Mouse (Mus musculus): ENCODE results near the gene Mical3. TPM values are rescaled to one million over a fixed set of nuclear protein-coding genes. Genes with fewer than 3 reads are reported as not detected.

The Mical3 gene
- polyA plus RNA-seq, 1 experiment: 57.5 TPM

- TF ChIP-seq POLR2A (IDR thresholded peaks at IDR 0.05; ENCODE audit: borderline replicate concordance, extremely low read depth, insufficient read depth, insufficient read length, poor library complexity, severe bottlenecking) (no peak), CTCF (IDR thresholded peaks at IDR 0.05; ENCODE audit: borderline replicate concordance, extremely low read depth, insufficient read depth, insufficient read length) (no peak)
- peak; percentile 45 for DNase-seq (ENCODE audit: low read depth)
Measured at GRCm38 (mm10) chr6:121026866-121027265, 103.9 kb downstream of the Mical3 start.

GRCm38 (mm10) chr6:121026019-121026584, 104.7 kb downstream of the Mical3 start:
- DNase-seq (ENCODE audit: low read depth): no peak
- TF ChIP-seq CTCF (IDR thresholded peaks at IDR 0.05; ENCODE audit: borderline replicate concordance, extremely low read depth, insufficient read depth, insufficient read length): no peak
- no peak for TF ChIP-seq POLR2A (IDR thresholded peaks at IDR 0.05; ENCODE audit: borderline replicate concordance, extremely low read depth, insufficient read depth, insufficient read length, poor library complexity, severe bottlenecking)

GRCm38 (mm10) chr6:121018147-121018546, 112.7 kb downstream of the Mical3 start:
- no peak for DNase-seq (ENCODE audit: low read depth)
- TF ChIP-seq POLR2A (IDR thresholded peaks at IDR 0.05; ENCODE audit: borderline replicate concordance, extremely low read depth, insufficient read depth, insufficient read length, poor library complexity, severe bottlenecking) (no peak), CTCF (IDR thresholded peaks at IDR 0.05; ENCODE audit: borderline replicate concordance, extremely low read depth, insufficient read depth, insufficient read length) (no peak)

- TF ChIP-seq CTCF (IDR thresholded peaks at IDR 0.05; ENCODE audit: borderline replicate concordance, extremely low read depth, insufficient read depth, insufficient read length): no peak
- no peak for TF ChIP-seq POLR2A (IDR thresholded peaks at IDR 0.05; ENCODE audit: borderline replicate concordance, extremely low read depth, insufficient read depth, insufficient read length, poor library complexity, severe bottlenecking)
- DNase-seq (ENCODE audit: low read depth): no peak
Measured at GRCm38 (mm10) chr6:121017436-121018031, 113.3 kb downstream of the Mical3 start.

GRCm38 (mm10) chr6:121016097-121016496, 114.7 kb downstream of the Mical3 start:
- DNase-seq (ENCODE audit: low read depth): no peak
- TF ChIP-seq POLR2A (IDR thresholded peaks at IDR 0.05; ENCODE audit: borderline replicate concordance, extremely low read depth, insufficient read depth, insufficient read length, poor library complexity, severe bottlenecking) (no peak), CTCF (IDR thresholded peaks at IDR 0.05; ENCODE audit: borderline replicate concordance, extremely low read depth, insufficient read depth, insufficient read length) (no peak)

- no peak for TF ChIP-seq CTCF (IDR thresholded peaks at IDR 0.05; ENCODE audit: borderline replicate concordance, extremely low read depth, insufficient read depth, insufficient read length)
- TF ChIP-seq POLR2A (IDR thresholded peaks at IDR 0.05; ENCODE audit: borderline replicate concordance, extremely low read depth, insufficient read depth, insufficient read length, poor library complexity, severe bottlenecking): no peak
- DNase-seq (ENCODE audit: low read depth): no peak
Measured at GRCm38 (mm10) chr6:121014339-121014738, 116.5 kb downstream of the Mical3 start.

GRCm38 (mm10) chr6:121013750-121014149, 117.0 kb downstream of the Mical3 start:
- no peak for TF ChIP-seq POLR2A (IDR thresholded peaks at IDR 0.05; ENCODE audit: borderline replicate concordance, extremely low read depth, insufficient read depth, insufficient read length, poor library complexity, severe bottlenecking)
- TF ChIP-seq CTCF (IDR thresholded peaks at IDR 0.05; ENCODE audit: borderline replicate concordance, extremely low read depth, insufficient read depth, insufficient read length): peak; percentile 54
- DNase-seq (ENCODE audit: low read depth): peak; percentile 48

- no peak for TF ChIP-seq POLR2A (IDR thresholded peaks at IDR 0.05; ENCODE audit: borderline replicate concordance, extremely low read depth, insufficient read depth, insufficient read length, poor library complexity, severe bottlenecking)
- no peak for TF ChIP-seq CTCF (IDR thresholded peaks at IDR 0.05; ENCODE audit: borderline replicate concordance, extremely low read depth, insufficient read depth, insufficient read length)
- DNase-seq (ENCODE audit: low read depth): no peak
Measured at GRCm38 (mm10) chr6:121011709-121012108, 119.1 kb downstream of the Mical3 start.

GRCm38 (mm10) chr6:121009651-121010050, 121.1 kb downstream of the Mical3 start:
- TF ChIP-seq POLR2A (IDR thresholded peaks at IDR 0.05; ENCODE audit: borderline replicate concordance, extremely low read depth, insufficient read depth, insufficient read length, poor library complexity, severe bottlenecking): no peak

GRCm38 (mm10) chr6:121004959-121005358, 125.8 kb downstream of the Mical3 start:
- peak; percentile 60 for DNase-seq (ENCODE audit: low read depth)
- no peak for TF ChIP-seq POLR2A (IDR thresholded peaks at IDR 0.05; ENCODE audit: borderline replicate concordance, extremely low read depth, insufficient read depth, insufficient read length, poor library complexity, severe bottlenecking)
- no peak for TF ChIP-seq CTCF (IDR thresholded peaks at IDR 0.05; ENCODE audit: borderline replicate concordance, extremely low read depth, insufficient read depth, insufficient read length)

More at GRCm38 (mm10) chr6:121009651-121010050, 121.1 kb downstream of the Mical3 start:
- DNase-seq (ENCODE audit: low read depth): no peak

- TF ChIP-seq CTCF (IDR thresholded peaks at IDR 0.05; ENCODE audit: borderline replicate concordance, extremely low read depth, insufficient read depth, insufficient read length): no peak
- TF ChIP-seq POLR2A (IDR thresholded peaks at IDR 0.05; ENCODE audit: borderline replicate concordance, extremely low read depth, insufficient read depth, insufficient read length, poor library complexity, severe bottlenecking): no peak
- peak; percentile 34 for DNase-seq (ENCODE audit: low read depth)
Measured at GRCm38 (mm10) chr6:121002952-121003351, 127.8 kb downstream of the Mical3 start.

Measured in brain, embryonic 14.5 days (tissue).